Mouse (Mus musculus) cerebellum, adult 2 months (tissue): ENCODE measurements around the gene Rplp2.

Experiments used
- CTCF ChIP-seq: fragments of 200-500 bp; IDR thresholded peaks from 2 replicates; pipeline ENCODE4 v1.5.1; 2011; ENCODE audit warnings: low read depth, mild to moderate bottlenecking, control low read depth, low read length, moderate library complexity, borderline replicate concordance; ENCODE audit not compliant: insufficient read depth
- POLR2A ChIP-seq: fragments of 200-500 bp; IDR thresholded peaks from 2 replicates; pipeline ENCODE4 v1.6.1; 2011; ENCODE audit warnings: low read length, control low read depth, borderline replicate concordance; ENCODE audit not compliant: insufficient read depth

DNA sequence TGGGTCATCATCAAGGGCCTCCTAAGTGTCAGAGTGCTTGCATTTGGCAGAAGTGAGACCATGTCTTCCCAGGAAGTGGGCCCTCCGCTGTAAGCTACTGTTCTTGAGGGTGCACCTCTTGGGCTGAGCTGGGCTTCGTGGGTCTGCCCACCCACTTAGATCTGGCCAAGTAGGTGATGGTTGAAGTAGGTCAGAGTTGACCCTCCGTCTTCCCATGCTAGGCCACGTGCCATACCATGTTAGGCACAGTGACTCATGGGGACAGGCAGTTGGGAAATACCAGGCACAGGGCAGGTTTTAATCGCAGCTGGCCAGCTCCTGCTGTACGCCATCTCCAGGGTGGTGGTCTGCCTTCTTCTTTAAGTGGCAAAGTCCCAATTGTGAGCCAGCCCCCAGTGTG lies 9.6 kb downstream of the Rplp2 start:
- TF ChIP-seq CTCF (no peak), POLR2A (no peak)
